Mouse (Mus musculus) c-Kit-positive CD71-positive TER-119-positive erythroid progenitor cells, embryonic 14.5 days (primary cell): ENCODE measurements around the gene Yipf7.

Experiments used
- DNase-seq: peaks from one replicate; pipeline ENCODE4 v3.0.0-alpha.2; 2013; ENCODE audit warnings: low spot score

Yipf7 gene

DNA sequence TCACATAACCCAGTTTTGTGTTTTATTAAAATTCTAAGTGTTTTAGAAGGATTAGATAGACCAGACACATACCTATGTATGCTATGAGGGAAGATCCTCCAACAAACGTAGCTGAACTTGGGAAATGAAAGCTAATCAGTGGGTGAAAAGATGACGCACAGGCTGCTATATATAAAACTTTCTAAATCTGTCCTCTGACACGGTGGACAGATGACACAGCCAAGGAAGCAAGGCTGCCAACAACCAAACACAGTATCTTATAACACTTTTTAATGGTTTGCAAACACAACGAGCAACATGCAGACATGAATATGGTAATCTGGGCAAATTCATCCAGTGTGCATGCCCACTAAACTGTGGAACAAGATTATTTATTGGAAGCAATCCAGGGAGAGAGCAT lies at the start of gene Yipf7:
TSS of gene Yipf7 (minus strand) at position 160 of the 400 bp plus-strand sequence.
- DNase-seq: no peak

DNA sequence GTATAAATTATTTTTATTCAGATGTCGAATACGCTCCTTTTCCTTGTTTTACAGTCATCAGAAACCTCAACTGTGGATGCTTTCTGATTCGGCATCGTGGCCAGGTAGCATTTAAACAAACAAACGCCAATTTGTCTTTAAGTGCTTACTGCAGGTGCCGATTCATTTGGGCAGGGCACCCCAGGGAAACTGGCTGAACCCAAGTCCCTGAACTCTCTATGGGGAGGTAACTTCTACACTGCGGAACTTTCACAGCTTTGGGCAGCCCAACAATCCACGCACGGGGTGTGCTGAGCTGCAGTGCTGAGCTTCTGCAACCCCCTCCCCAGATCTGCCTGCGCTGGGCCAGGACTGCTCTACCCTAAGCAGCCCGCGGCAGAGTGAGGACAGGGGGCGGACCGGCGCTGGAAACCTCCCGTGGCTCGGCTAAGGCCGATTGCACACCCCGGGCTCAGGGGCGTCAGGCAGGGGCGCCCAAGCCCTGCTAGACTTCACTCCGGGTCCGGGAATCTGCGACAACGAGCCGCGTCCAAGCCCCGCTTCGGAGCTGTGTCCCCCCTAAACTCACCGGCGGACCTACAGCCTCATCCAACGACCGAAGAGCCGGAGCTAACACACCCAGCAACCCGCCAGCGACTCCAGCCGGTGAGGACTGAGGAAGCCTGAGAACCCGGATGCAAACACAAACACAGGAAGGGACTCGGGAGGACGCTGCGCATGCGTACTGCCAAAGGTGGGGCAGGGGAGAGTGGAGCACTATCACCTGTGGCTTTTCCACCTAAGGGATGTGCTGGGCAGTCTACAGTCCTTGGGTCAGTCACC lies 49.4 kb upstream of the Yipf7 start, which contains the start of gene Gnpda2:
TSS of gene Gnpda2 (minus strand) at position 701 of the 822 bp plus-strand sequence.
- peak; percentile 74 for DNase-seq

DNA sequence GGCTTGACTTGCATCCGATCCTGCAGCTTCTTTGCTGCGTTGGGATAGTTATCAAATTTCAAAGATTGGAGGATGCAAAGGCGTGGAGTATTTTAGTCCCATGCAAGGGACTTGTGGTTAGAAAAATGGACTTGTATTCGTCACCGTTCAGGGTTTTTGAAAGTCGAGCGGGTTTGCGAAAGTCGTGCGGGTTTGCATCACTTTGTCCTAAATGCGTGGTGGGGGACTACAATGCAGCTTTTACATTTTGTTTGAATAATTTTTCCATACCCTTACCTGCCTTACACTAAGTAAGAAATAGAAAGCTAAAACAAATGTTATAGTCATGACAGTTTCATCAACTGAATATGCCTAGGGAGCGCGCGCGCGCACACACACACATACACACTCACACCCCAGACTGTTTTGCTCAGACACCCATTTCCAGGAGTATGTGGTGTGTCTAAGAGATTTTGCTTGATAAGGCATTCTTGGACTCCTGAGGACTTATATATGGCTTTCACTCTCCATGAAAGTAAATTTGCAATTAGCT lies 15.0 kb upstream of the Yipf7 start:
- DNase-seq: peak; percentile 49

- peak; percentile 84 for DNase-seq
These were observed 14.4 kb upstream of the Yipf7 start, which contains the start of gene Guf1 for GRCm38 (mm10) chr5:69556628-69557403. Gene Guf1 (plus strand): TSS chr5:69556923.

- DNase-seq: no peak
These were observed 768 bp downstream of the Yipf7 start for GRCm38 (mm10) chr5:69541680-69542079.

GRCm38 (mm10) chr5:69523944-69524343 lies 18.5 kb downstream of the Yipf7 start:
- no peak for DNase-seq

GRCm38 (mm10) chr5:69522064-69522463 lies 20.4 kb downstream of the Yipf7 start:
- no peak for DNase-seq

GRCm38 (mm10) chr5:69520661-69521278 lies 21.7 kb downstream of the Yipf7 start:
- peak; percentile 3 for DNase-seq

GRCm38 (mm10) chr5:69512203-69512602 lies 30.2 kb downstream of the Yipf7 start:
- DNase-seq: no peak

- DNase-seq: no peak
These were observed 30.8 kb downstream of the Yipf7 start for GRCm38 (mm10) chr5:69511631-69512030.

DNA sequence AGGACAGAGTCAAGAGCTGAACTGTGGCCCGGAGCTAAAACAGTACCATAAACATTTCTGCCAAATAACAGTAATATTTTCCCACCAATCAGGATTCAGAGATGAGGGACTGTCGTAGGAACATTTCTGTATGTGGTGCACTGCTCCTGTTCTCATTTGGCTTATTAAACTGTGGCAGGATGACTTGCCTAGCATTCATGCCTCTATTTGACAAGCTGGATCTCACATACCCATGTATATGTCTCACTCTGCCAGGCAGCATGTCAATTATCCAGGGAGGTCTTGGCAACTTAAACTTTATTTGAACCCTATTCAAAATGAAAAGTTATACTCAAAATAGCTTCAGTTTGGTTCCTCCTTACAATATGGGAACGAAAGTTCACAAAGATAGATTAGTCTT lies 35.4 kb downstream of the Yipf7 start:
- no peak for DNase-seq

DNA sequence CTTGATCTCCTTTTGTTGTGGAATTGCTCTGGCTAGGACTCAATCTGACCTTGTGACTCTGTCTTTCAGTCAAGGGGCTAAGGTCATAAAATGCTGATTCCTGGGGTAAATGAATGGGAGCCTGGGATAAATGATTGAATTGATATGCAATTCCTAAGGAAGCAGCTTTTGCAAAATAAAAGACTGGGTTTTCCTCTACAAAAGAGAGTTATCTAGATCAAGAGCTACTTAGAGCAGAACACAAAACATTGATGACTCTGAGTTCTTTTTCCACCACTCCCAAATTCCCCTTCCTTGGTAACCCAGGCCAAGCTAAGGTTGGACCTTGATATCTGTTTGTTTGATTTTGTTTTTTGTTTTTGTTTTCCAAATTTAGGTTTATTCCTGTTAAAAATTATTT lies 53.4 kb downstream of the Yipf7 start:
- no peak for DNase-seq

- DNase-seq: no peak
These were observed 74.9 kb downstream of the Yipf7 start for GRCm38 (mm10) chr5:69467520-69467919.
